Mouse (Mus musculus) lung, embryonic 16.5 days (tissue): Measurements from ENCODE around the gene Ldha. TPM values are rescaled to one million over a fixed set of nuclear protein-coding genes. Genes with fewer than 3 reads are reported as not detected.

Experiments used
- ATAC-seq: fragments of 200-750 bp; cut with Nextera tagmentation; 2 replicates; pipeline ENCODE4 v1.8.0; 2017; ENCODE audit warnings: low read depth, mild to moderate bottlenecking, moderate library complexity
- H3K27ac ChIP-seq: fragments of 300-500 bp; sonication (generic); 2 replicates; pipeline ENCODE4 v1.5.1; 2014; ENCODE audit warnings: mild to moderate bottlenecking, control low read depth, low read length
- H3K27me3 ChIP-seq: fragments of 300-500 bp; sonication (generic); 2 replicates; pipeline ENCODE4 v1.6.1; 2014; ENCODE audit warnings: low read depth, low read length, mixed read lengths; ENCODE audit not compliant: control insufficient read depth, insufficient read depth
- H3K36me3 ChIP-seq: fragments of 300-500 bp; sonication (generic); 2 replicates; pipeline ENCODE4 v1.6.1; 2014; ENCODE audit warnings: low read length; ENCODE audit not compliant: control insufficient read depth, insufficient read depth
- H3K4me1 ChIP-seq: fragments of 300-500 bp; sonication (generic); replicated peaks from 2 replicates; pipeline ENCODE4 v1.6.1; 2014; ENCODE audit warnings: low read length, mixed read lengths; ENCODE audit not compliant: control insufficient read depth, insufficient read depth
- H3K4me2 ChIP-seq: fragments of 300-500 bp; sonication (generic); 2 replicates; pipeline ENCODE4 v1.6.1; 2014; ENCODE audit warnings: low read depth, low read length, control low read depth
- H3K4me3 ChIP-seq: fragments of 300-500 bp; sonication (generic); 2 replicates; pipeline ENCODE4 v1.5.1; 2014; ENCODE audit warnings: mild to moderate bottlenecking, low read length, control low read depth
- H3K9ac ChIP-seq: fragments of 300-500 bp; sonication (generic); 2 replicates; pipeline ENCODE4 v1.6.1; 2014; ENCODE audit warnings: low read length, control low read depth
- H3K9me3 ChIP-seq: fragments of 300-500 bp; sonication (generic); 2 replicates; pipeline ENCODE4 v1.6.1; 2016; ENCODE audit warnings: low read length; ENCODE audit not compliant: control insufficient read depth
- WGBS: fragments of 180-500 bp; shearing (Covaris S2); extraction: QIAGEN DNeasy Blood & Tissue Kit; methylation state at CpG from one replicate; pipeline ENCODE4 v1.1.7; 2014; 5-methylcytosine and 5-hydroxymethylcytosine counted together
- polyA plus RNA-seq: library from polyadenylated mRNA; unstranded; fragments of >200 nt; fragmentation: Nextera tagmentation; extraction: Ambion mirVana; gene quantifications from 2 replicates; pipeline ENCODE4 v1.2.1, GENCODE M21; 2015

The Ldha gene
- polyA plus RNA-seq, 1 experiment from 2014 or later: 1,668 TPM

GRCm38 (mm10) chr7:46843576-46843975 is 2.3 kb downstream of the Ldha start:
- Histone ChIP-seq H3K9me3 (no peaks in the 10 kb centered on the region), H3K4me2 (no peak overlapping the region), H3K9ac (no peak overlapping the region), H3K36me3 (peaks cover 5% of the 10 kb centered on the region), H3K4me3 (no peak overlapping the region), H3K4me1 (peaks cover 51% of the 10 kb centered on the region), H3K27ac (no peak overlapping the region), H3K27me3 (no peaks in the 10 kb centered on the region)
- 75% methylated on average over 4 of the region's 4 CpGs for WGBS
- ATAC-seq: no peak

DNA sequence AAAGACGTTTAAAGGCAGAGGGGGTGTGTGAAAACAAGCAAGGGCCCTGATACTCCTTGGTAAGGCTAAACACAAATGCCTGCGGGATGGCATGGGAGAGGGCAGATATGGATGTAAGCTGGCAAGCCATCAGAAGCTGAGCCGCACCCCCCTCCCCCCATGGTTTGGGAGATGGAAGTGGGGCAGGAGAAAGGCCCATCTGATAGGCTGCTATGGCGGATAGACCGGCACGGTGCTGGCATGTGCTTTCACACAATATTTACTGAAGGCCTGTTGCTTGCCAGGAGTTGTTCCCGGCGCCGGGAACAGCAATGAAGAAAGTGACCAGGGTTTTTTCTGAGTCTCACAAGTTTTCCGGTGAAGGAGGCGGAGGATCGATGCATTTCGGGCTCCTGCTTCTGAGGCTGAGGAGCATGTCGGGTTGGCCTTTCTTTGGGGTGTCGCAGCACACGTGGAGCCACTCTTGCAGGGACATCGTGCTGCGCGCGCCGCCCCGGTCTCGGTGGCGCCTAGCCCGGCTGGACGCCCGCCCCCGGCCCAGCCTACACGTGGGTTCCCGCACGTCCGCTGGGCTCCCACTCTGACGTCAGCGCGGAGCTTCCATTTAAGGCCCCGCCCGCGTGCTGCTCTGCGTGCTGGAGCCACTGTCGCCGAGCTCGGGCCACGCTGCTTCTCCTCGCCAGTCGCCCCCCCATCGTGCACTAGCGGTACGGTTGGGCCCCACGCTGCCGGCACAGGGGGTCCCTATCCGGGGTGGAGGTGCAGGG is 4.1 kb downstream of the Ldha start:
- Histone ChIP-seq H3K27me3 (no peaks in the 10 kb centered on the region), H3K4me2 (peak overlapping the region; percentile 92), H3K4me3 (peak overlapping the region; percentile 97), H3K27ac (peak overlapping the region; percentile 99), H3K9ac (peak overlapping the region; percentile 100), H3K4me1 (peaks cover 33% of the 10 kb centered on the region), H3K36me3 (peaks cover 22% of the 10 kb centered on the region), H3K9me3 (no peaks in the 10 kb centered on the region)
- under 1% methylated on average over 51 of the region's 51 CpGs for WGBS
- ATAC-seq: peak; percentile 94

DNA sequence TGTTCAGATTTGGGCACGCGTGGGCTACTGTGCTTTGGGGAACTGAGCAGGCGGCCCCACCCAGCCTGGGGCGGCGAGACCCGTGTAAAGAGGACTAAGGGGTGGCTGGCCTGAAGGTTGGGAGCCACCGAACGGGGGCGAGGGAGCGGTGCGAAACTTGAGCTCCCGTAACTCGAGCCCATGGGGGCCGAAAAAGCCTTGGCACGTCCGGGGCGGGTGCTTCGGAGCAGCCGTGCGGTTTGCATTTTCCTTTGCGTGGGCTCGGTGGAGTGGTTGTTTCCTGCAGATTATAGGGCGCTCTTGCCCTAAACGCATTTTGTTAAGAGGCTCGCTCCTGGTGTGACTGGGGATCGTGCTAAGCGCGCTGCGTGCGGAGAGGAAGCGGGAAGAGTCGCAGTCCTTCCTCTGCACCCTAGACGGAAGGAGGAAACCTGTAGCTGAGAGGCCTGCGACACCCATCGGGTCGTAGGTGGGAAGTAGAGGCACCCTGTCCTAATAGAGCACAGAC is 4.8 kb downstream of the Ldha start:
- H3K4me2 ChIP-seq: peak overlapping the region; percentile 92
- 0% methylated on average over 36 of the region's 36 CpGs for WGBS
- ATAC-seq: no peak
- H3K9me3 ChIP-seq: no peaks in the 10 kb centered on the region
- H3K9ac ChIP-seq: peak overlapping the region; percentile 100
- peak overlapping the region; percentile 97 for H3K4me3 ChIP-seq
- peaks cover 28% of the 10 kb centered on the region for H3K36me3 ChIP-seq
- H3K4me1 ChIP-seq: peaks cover 27% of the 10 kb centered on the region
- no peaks in the 10 kb centered on the region for H3K27me3 ChIP-seq
- peak overlapping the region; percentile 99 for H3K27ac ChIP-seq

DNA sequence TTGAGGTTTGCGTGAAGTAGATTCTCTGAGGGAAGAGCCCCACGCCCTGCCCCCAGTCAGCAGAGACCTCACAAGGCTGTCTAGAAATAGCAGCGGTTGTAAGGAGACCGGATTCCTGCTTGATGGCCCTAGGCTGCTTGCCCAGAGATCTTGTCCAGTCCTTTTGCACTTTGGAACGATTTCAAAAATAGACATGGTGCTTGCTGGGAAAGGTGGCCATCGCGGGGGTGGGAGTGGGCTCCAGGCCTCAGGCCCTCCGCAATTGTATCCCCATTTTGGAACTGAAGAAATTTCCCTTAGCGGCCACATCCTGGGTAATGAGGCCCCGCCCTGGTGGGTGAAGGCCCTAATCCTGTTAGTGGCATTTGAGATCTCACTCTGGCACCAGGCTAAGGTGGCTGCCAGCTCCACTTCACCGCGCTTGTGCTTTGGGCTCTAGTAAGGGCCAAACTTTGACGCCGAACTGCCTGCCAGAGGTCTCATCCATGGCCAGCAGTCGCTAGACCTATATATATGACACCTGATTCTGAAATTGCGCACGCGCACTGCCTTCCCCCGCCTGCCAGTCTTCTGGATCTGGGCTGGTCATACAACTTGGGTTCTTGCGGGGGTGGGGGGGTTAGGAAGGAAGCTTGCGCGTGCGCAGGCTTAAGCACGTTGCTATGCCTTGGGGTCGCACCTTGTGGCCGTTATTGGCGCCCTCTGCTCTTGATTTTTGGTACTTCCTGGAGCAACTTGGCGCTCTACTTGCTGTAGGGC is 5.4 kb downstream of the Ldha start:
- H3K27ac ChIP-seq: peak overlapping the region; percentile 99
- H3K4me3 ChIP-seq: peak overlapping the region; percentile 97
- WGBS: under 1% methylated on average over 28 of the region's 28 CpGs
- peak; percentile 34 for ATAC-seq
- peak overlapping the region; percentile 100 for H3K9ac ChIP-seq
- H3K9me3 ChIP-seq: no peaks in the 10 kb centered on the region
- peaks cover 20% of the 10 kb centered on the region for H3K4me1 ChIP-seq
- H3K36me3 ChIP-seq: peaks cover 33% of the 10 kb centered on the region
- peak overlapping the region; percentile 92 for H3K4me2 ChIP-seq
- no peaks in the 10 kb centered on the region for H3K27me3 ChIP-seq

GRCm38 (mm10) chr7:46849287-46849686 is 8.0 kb downstream of the Ldha start:
- H3K27ac ChIP-seq: no peak overlapping the region
- peaks cover 56% of the 10 kb centered on the region for H3K36me3 ChIP-seq
- no peaks in the 10 kb centered on the region for H3K27me3 ChIP-seq
- ATAC-seq: no peak
- H3K4me3 ChIP-seq: no peak overlapping the region
- WGBS: 81% methylated on average over 5 of the region's 5 CpGs
- H3K9me3 ChIP-seq: no peaks in the 10 kb centered on the region
- no peak overlapping the region for H3K4me2 ChIP-seq
- peaks cover 17% of the 10 kb centered on the region for H3K4me1 ChIP-seq
- H3K9ac ChIP-seq: no peak overlapping the region

GRCm38 (mm10) chr7:46851026-46851425 is 9.8 kb downstream of the Ldha start:
- Histone ChIP-seq H3K9ac (no peak overlapping the region), H3K4me2 (no peak overlapping the region), H3K27ac (no peak overlapping the region), H3K36me3 (peaks cover 68% of the 10 kb centered on the region), H3K4me1 (peaks cover 10% of the 10 kb centered on the region), H3K27me3 (no peaks in the 10 kb centered on the region), H3K9me3 (no peaks in the 10 kb centered on the region), H3K4me3 (no peak overlapping the region)
- no peak for ATAC-seq
- WGBS: 80% methylated on average over 7 of the region's 7 CpGs

- no peak overlapping the region for H3K9ac ChIP-seq
- peaks cover 1% of the 10 kb centered on the region for H3K4me1 ChIP-seq
- H3K27me3 ChIP-seq: no peaks in the 10 kb centered on the region
- no peak for ATAC-seq
- H3K36me3 ChIP-seq: peaks cover 66% of the 10 kb centered on the region
- no peak overlapping the region for H3K4me3 ChIP-seq
- H3K4me2 ChIP-seq: no peak overlapping the region
- H3K27ac ChIP-seq: no peak overlapping the region
- 90% methylated on average over 1 of the region's 1 CpGs for WGBS
- H3K9me3 ChIP-seq: no peaks in the 10 kb centered on the region
Observed at GRCm38 (mm10) chr7:46852666-46853065, 11.4 kb downstream of the Ldha start.

GRCm38 (mm10) chr7:46853365-46853764 is 12.1 kb downstream of the Ldha start:
- no peaks in the 10 kb centered on the region for H3K27me3 ChIP-seq
- no peak overlapping the region for H3K4me3 ChIP-seq
- no peaks in the 10 kb centered on the region for H3K9me3 ChIP-seq
- H3K4me1 ChIP-seq: no peaks in the 10 kb centered on the region
- no peak overlapping the region for H3K4me2 ChIP-seq
- no peak overlapping the region for H3K9ac ChIP-seq
- no peak overlapping the region for H3K27ac ChIP-seq
- WGBS: 91% methylated on average over 9 of the region's 9 CpGs
- H3K36me3 ChIP-seq: peaks cover 64% of the 10 kb centered on the region
- ATAC-seq: no peak

DNA sequence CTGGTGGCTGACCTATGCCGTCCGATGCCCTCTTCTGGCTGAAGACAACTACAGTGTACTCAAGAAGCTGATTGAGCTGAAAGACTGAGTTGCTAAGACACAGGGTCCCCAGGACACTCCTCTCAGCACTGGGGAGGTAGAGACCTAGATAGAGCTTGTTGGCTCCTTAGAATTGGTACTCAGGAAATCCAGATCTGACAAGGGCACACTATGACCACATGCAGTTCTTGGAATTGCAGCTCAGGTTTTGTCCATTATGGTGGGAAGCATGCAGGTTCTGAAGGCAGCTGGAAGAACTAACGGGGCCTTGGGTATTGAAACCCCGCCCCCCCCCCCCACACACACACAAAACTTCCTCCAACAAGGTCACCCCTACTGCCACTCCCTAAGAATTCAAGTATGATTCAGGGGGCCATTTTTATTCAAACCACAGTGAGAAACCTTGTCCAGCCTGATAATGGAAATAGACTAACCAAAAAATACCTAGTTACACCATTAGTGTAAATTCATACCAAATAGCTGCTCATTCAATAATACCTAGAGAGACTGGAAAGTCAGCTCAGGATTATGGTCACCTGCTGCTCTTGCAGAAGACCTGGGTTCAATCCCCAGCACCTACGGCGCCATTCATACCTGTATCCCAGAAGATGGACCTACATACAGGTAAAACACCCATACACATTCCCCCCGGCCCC is 14.7 kb downstream of the Ldha start:
- H3K4me1 ChIP-seq: no peaks in the 10 kb centered on the region
- no peak overlapping the region for H3K9ac ChIP-seq
- WGBS: 70% methylated on average over 7 of the region's 7 CpGs
- H3K4me2 ChIP-seq: no peak overlapping the region
- no peak overlapping the region for H3K27ac ChIP-seq
- H3K4me3 ChIP-seq: no peak overlapping the region
- H3K36me3 ChIP-seq: peaks cover 40% of the 10 kb centered on the region
- H3K27me3 ChIP-seq: no peaks in the 10 kb centered on the region
- H3K9me3 ChIP-seq: no peaks in the 10 kb centered on the region
- 0 out of 2 replicates have a peak, but pooled peaks have one; percentile 36 for ATAC-seq
